Mouse (Mus musculus): ENCODE results near the gene Kcne2. TPM values are rescaled to one million over a fixed set of nuclear protein-coding genes. Genes with fewer than 3 reads are reported as not detected.

The Kcne2 gene
- polyA plus RNA-seq, 1 experiment from 2014 or later = 0.20 TPM

DNA sequence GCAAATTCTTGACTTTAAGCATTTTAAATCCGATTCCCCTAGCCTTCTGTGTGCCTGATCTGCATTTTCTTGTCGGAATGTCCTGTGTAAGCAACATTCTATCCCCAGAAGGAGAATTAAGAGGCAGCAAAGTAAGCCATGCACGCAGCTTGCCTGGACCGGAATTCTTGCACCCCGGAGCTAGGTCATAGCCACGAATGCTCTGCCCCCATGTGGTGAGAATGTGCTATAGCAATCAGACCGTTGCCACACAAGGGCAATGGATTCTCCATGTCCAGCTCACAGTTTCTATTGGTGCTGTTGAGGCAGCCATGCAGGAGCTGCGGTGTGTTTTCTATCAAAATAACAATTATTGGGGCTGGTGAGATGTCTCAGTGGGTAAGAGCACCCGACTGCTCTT is 44.1 kb downstream of the Kcne2 start:
- no peak overlapping the region for H3K4me3 ChIP-seq (replicated peaks)
- no peak overlapping the region for H3K4me2 ChIP-seq
- H3K27ac ChIP-seq = 0 out of 2 replicates have a peak overlapping the region, but pooled peaks have one; percentile 3
- ATAC-seq (ENCODE audit: insufficient number of reproducible peaks, insufficient read depth, low FRiP score, low TSS enrichment, low read depth) = no peak
- no peaks in the 10 kb centered on the region for H3K36me3 ChIP-seq
- H3K9ac ChIP-seq (replicated peaks) = no peak overlapping the region
- 7% methylated on average over 9 of the region's 9 CpGs for WGBS
- peaks cover 12% of the 10 kb centered on the region for H3K4me1 ChIP-seq (replicated peaks)
- H3K9me3 ChIP-seq = no peaks in the 10 kb centered on the region
- H3K27me3 ChIP-seq = no peaks in the 10 kb centered on the region; the same call in 1 of the 2 replicates

GRCm38 (mm10) chr16:92340612-92341511 is 48.7 kb downstream of the Kcne2 start:
- Histone ChIP-seq H3K9me3 (no peaks in the 10 kb centered on the region), H3K4me1 (replicated peaks) (peaks cover 8% of the 10 kb centered on the region; the same call in 1 of the 2 replicates), H3K27ac (no peak overlapping the region), H3K36me3 (no peaks in the 10 kb centered on the region), H3K4me2 (peak overlapping the region; percentile 42), H3K4me3 (replicated peaks) (no peak overlapping the region), H3K27me3 (no peaks in the 10 kb centered on the region; the same call in 1 of the 2 replicates), H3K9ac (replicated peaks) (no peak overlapping the region; the same call in 1 of the 2 replicates)
- 29% methylated on average over 27 of the region's 27 CpGs for WGBS
- peak; percentile 45; the same call in 1 of the 2 replicates for ATAC-seq (ENCODE audit: insufficient number of reproducible peaks, insufficient read depth, low FRiP score, low TSS enrichment, low read depth)

DNA sequence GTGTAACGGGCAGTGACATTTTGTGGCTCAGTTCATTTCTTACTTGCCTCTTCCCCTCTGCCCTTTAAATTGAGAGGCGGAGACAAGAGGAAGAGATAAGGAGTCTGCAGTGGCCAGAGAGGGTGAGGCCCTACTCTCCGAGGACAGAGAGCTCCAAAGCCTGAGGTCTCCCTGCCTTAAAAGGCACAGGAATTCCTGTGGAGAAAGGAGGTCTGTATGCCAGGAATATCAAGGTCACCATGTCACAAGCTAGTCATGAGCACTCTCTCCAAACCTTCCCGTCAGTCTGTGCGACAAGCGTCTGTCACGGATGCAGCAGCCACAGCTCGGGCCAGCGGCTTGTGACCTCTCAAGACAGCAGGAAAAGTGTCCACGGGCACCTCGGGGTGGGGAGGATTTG is 53.0 kb downstream of the Kcne2 start:
- 70% methylated on average over 11 of the region's 11 CpGs for WGBS
- H3K9ac ChIP-seq (replicated peaks) = no peak overlapping the region
- H3K4me2 ChIP-seq = no peak overlapping the region
- H3K27me3 ChIP-seq = 0 out of 2 replicates have a peak, but pooled peaks cover 3% of the 10 kb centered on the region
- H3K4me1 ChIP-seq (replicated peaks) = peaks cover 11% of the 10 kb centered on the region; the same call in 1 of the 2 replicates
- no peak for ATAC-seq (ENCODE audit: insufficient number of reproducible peaks, insufficient read depth, low FRiP score, low TSS enrichment, low read depth)
- no peaks in the 10 kb centered on the region for H3K9me3 ChIP-seq
- no peak overlapping the region for H3K27ac ChIP-seq
- no peaks in the 10 kb centered on the region for H3K36me3 ChIP-seq
- H3K4me3 ChIP-seq (replicated peaks) = no peak overlapping the region

DNA sequence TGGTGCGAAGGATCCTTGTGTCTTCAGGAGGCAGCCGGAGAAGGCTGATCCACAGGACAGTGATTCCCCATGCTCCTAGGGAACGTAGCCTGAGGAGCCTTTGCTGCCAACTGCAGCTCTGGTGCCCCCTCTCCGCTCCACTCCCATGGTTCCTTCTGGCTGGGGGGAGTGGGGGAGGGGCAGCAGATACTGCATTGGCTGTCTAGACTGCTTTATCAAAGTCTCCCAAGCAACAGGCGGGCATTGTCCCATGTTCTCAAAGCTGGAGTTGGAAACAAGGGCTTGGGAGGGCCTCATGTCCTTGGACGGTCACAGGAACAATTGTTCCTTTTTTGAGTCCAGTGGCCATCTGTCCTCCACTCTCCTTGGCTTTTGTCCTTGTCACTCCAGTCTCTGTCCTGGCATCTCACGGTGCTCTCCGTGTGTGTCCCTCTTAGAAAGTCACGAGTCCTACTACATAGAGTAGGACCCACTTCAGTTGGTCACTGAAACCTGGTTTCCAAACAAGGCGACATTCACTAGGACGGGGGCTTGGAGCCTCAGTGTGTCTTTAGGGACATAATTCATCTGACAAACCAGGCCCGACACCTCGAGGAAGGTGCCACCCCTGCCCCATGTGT is 54.2 kb downstream of the Kcne2 start:
- Histone ChIP-seq H3K27me3 (0 out of 2 replicates have a peak, but pooled peaks cover 3% of the 10 kb centered on the region), H3K4me2 (no peak overlapping the region), H3K27ac (no peak overlapping the region), H3K36me3 (no peaks in the 10 kb centered on the region), H3K4me3 (replicated peaks) (no peak overlapping the region), H3K9ac (replicated peaks) (no peak overlapping the region), H3K4me1 (replicated peaks) (peaks cover 3% of the 10 kb centered on the region; the same call in 1 of the 2 replicates), H3K9me3 (no peaks in the 10 kb centered on the region)
- no peak for ATAC-seq (ENCODE audit: insufficient number of reproducible peaks, insufficient read depth, low FRiP score, low TSS enrichment, low read depth)
- WGBS = 77% methylated on average over 13 of the region's 13 CpGs

Other genes starting within 250 kb of the Kcne2 start
- 87.5 and 98.7 TPM in 2 replicates for gene Mrps6, start 234.1 kb upstream of the Kcne2 start, polyA plus RNA-seq (2016; fragmentation: Nextera tagmentation; extraction: Ambion mirVana)
- gene Gm49711, start 234.1 kb upstream of the Kcne2 start, polyA plus RNA-seq (2016; fragmentation: Nextera tagmentation; extraction: Ambion mirVana) = 0.28 TPM in 1 of 2 replicates, not detected in the other
- 10.0 and 10.2 TPM in 2 replicates for gene Slc5a3, start 234.1 kb upstream of the Kcne2 start, polyA plus RNA-seq (2016; fragmentation: Nextera tagmentation; extraction: Ambion mirVana)
- gene Smim11, start 8.9 kb downstream of the Kcne2 start, polyA plus RNA-seq (2016; fragmentation: Nextera tagmentation; extraction: Ambion mirVana) = 152 and 160 TPM in 2 replicates
- gene Fam243, start 29.1 kb downstream of the Kcne2 start, polyA plus RNA-seq (2016; fragmentation: Nextera tagmentation; extraction: Ambion mirVana) = not detected in 2 replicates
- gene Kcne1, start 67.1 kb downstream of the Kcne2 start, polyA plus RNA-seq (2016; fragmentation: Nextera tagmentation; extraction: Ambion mirVana) = 0.13 TPM in 1 of 2 replicates, not detected in the other
- 32.3 and 32.6 TPM in 2 replicates for gene Rcan1, start 178.5 kb downstream of the Kcne2 start, polyA plus RNA-seq (2016; fragmentation: Nextera tagmentation; extraction: Ambion mirVana)
- gene Clic6, start 193.3 kb downstream of the Kcne2 start, polyA plus RNA-seq (2016; fragmentation: Nextera tagmentation; extraction: Ambion mirVana) = 1.2 and 1.9 TPM in 2 replicates